ENCODE assay signal across 12 mouse cellular contexts in genomic region chr8:78584863-78585262, GRCm38 (mm10).
DNase-seq lines count a peak whose midpoint lies in the region; ATAC-seq lines count a peak whose summit lies in the region.
"Had no signal": no experiment of that assay in that cellular context is flagged by ENCODE, and none has a peak within 500 bp of the region (broad histone marks: within the 10 kb centered on the region; RNA-seq: fewer than 3 reads in every experiment).

No protein-coding gene starts in this region.

- H3K27ac ChIP-seq in hindbrain, embryonic 13.5 days = peak overlapping the region; percentile 8; the same call in 1 of the 2 replicates
- no peak overlapping the region for H3K27ac ChIP-seq in hindbrain, embryonic 10.5 days
- H3K27ac ChIP-seq in limb, embryonic 13.5 days = no peak overlapping the region
- H3K27ac ChIP-seq: hindbrain, embryonic 15.5 days had no signal

- H3K4me2 ChIP-seq in hindbrain, embryonic 13.5 days = no peak overlapping the region
- no peak overlapping the region for H3K4me2 ChIP-seq in limb, embryonic 13.5 days (replicated peaks)
- H3K4me2 ChIP-seq: hindbrain, embryonic 15.5 days had no signal

- no peaks in the 10 kb centered on the region for H3K27me3 ChIP-seq in hindbrain, embryonic 13.5 days
- H3K27me3 ChIP-seq in hindbrain, embryonic 10.5 days (ENCODE audit: insufficient read depth, poor library complexity, severe bottlenecking) = no peaks in the 10 kb centered on the region
- no peaks in the 10 kb centered on the region for H3K27me3 ChIP-seq in limb, embryonic 13.5 days
- H3K27me3 ChIP-seq: hindbrain, embryonic 15.5 days had no signal

- no peak for DNase-seq in hindbrain, embryonic 10.5 days (ENCODE audit: low spot score)
- DNase-seq in MN1 (ENCODE audit: low spot score) = peak; percentile 72
- peak; percentile 52 for DNase-seq in gonadal fat pad, adult 2 months (ENCODE audit: low read depth)
- DNase-seq in cerebellum, adult 18-20 months = no peak
- DNase-seq in thymus, postnatal 4 days = no peak
- DNase-seq: cerebellum, postnatal 36 days; forebrain, postnatal 0 days had no signal

- no peaks in the 10 kb centered on the region for H3K36me3 ChIP-seq in hindbrain, embryonic 13.5 days
- no peaks in the 10 kb centered on the region for H3K36me3 ChIP-seq in hindbrain, embryonic 10.5 days
- no peaks in the 10 kb centered on the region for H3K36me3 ChIP-seq in limb, embryonic 13.5 days
- H3K36me3 ChIP-seq: hindbrain, embryonic 15.5 days had no signal

- no peak overlapping the region for H3K4me3 ChIP-seq in hindbrain, embryonic 13.5 days
- no peak overlapping the region for H3K4me3 ChIP-seq in hindbrain, embryonic 10.5 days
- no peak overlapping the region for H3K4me3 ChIP-seq in limb, embryonic 13.5 days
- H3K4me3 ChIP-seq: hindbrain, embryonic 15.5 days had no signal

- H3K9me3 ChIP-seq in hindbrain, embryonic 13.5 days = no peaks in the 10 kb centered on the region
- H3K9me3 ChIP-seq in hindbrain, embryonic 10.5 days = no peaks in the 10 kb centered on the region
- no peaks in the 10 kb centered on the region for H3K9me3 ChIP-seq in limb, embryonic 13.5 days
- H3K9me3 ChIP-seq: hindbrain, embryonic 15.5 days had no signal

- no peak for ATAC-seq in hindbrain, embryonic 13.5 days (ENCODE audit: low FRiP score)
- peak; percentile 44; the same call in 1 of the 2 replicates for ATAC-seq in limb, embryonic 13.5 days (ENCODE audit: low FRiP score, low read depth)
- ATAC-seq in CD4-positive, CD25-positive, alpha-beta regulatory T cell, adult 4 months = no peak
- ATAC-seq: forebrain, postnatal 0 days; midbrain, embryonic 16.5 days had no signal

- H3K9ac ChIP-seq in hindbrain, embryonic 13.5 days = no peak overlapping the region
- no peak overlapping the region for H3K9ac ChIP-seq in limb, embryonic 13.5 days
- H3K9ac ChIP-seq: forebrain, postnatal 0 days; hindbrain, embryonic 15.5 days had no signal

- peaks cover 7% of the 10 kb centered on the region for H3K4me1 ChIP-seq in hindbrain, embryonic 13.5 days (replicated peaks)
- H3K4me1 ChIP-seq in hindbrain, embryonic 10.5 days (replicated peaks) = peaks cover 11% of the 10 kb centered on the region; the same call in 1 of the 2 replicates
- H3K4me1 ChIP-seq in limb, embryonic 13.5 days = peaks cover 19% of the 10 kb centered on the region
- H3K4me1 ChIP-seq: hindbrain, embryonic 15.5 days had no signal

- WGBS in hindbrain, embryonic 13.5 days = 74% methylated on average over 3 of the region's 3 CpGs
- WGBS in hindbrain, embryonic 10.5 days = 75% methylated on average over 3 of the region's 3 CpGs
- 33% methylated on average over 3 of the region's 3 CpGs for WGBS in limb, embryonic 13.5 days

Comparison
In these comparisons a context has a peak if more than half of its experiments do, and no peak if none do; other contexts are left out.
1. DNase-seq: peak in MN1 (single experiment) and gonadal fat pad, adult 2 months (single experiment); none in hindbrain, embryonic 10.5 days (single experiment), cerebellum, adult 18-20 months (0 of 2) and thymus, postnatal 4 days (single experiment).